8 mouse cellular contexts compared by ENCODE assay signal in the genomic region with DNA sequence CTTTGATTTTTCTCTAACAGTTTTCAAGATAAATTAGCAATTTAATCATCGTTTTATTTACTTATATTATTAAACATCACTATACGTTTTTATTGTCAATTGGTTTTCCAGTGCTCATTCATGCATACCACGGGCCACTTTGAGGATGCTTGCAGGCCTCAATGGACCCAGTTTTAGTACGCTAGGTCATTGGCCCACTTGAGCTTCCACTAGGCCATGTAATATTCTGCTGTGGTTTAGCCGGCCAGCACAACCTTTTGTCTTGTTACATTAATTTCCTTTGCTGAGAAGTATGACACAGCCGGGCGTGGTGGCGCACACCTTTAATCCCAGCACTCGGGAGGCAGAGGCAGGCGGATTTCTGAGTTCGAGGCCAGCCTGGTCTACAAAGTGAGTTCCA. TPM values are rescaled to one million over a fixed set of nuclear protein-coding genes. Genes with fewer than 3 reads are reported as not detected.
A peak's percentile ranks its signal among the peaks of the same experiment; 100 is the strongest.
DNase-seq lines count a peak whose midpoint lies in the region; ATAC-seq and TF ChIP-seq lines count a peak whose summit lies in the region.

No protein-coding gene starts in this region.

- no peak for DNase-seq in kidney, adult 9 months
- DNase-seq in hindbrain, postnatal 0 days (ENCODE audit: low spot score) = no peak
- no peak for DNase-seq in cerebellum, adult 11 months
- DNase-seq in cerebellum, adult 8-10 months = no peak
- no peak for DNase-seq in gastrocnemius, postnatal 4 days (ENCODE audit: low spot score in 2 of 2)

- TF ChIP-seq POLR2A in cortical plate, adult 2 months (IDR thresholded peaks at IDR 0.05; ENCODE audit: extremely low read depth, insufficient read depth, low read length) = no peak
- no peak for TF ChIP-seq POLR2A in myocyte (IDR thresholded peaks at IDR 0.05; ENCODE audit: insufficient read length, low read depth)

- H3K4me1 ChIP-seq in kidney, embryonic 15.5 days = peaks cover 10% of the 10 kb centered on the region
- no peaks in the 10 kb centered on the region; the same call in 1 of the 2 replicates for H3K4me1 ChIP-seq in cortical plate, adult 2 months (ENCODE audit: control insufficient read depth, insufficient read depth, low read length)
- H3K4me1 ChIP-seq in hindbrain, postnatal 0 days (ENCODE audit: insufficient read depth, low read length) = no peaks in the 10 kb centered on the region

- 84% methylated on average over 11 of the region's 11 CpGs for WGBS in kidney, embryonic 15.5 days
- WGBS in hindbrain, postnatal 0 days = 81% methylated on average over 11 of the region's 11 CpGs

- no peak for TF ChIP-seq CTCF in cortical plate, adult 2 months (IDR thresholded peaks at IDR 0.05; ENCODE audit: extremely low read depth, insufficient read depth, low read length)
- TF ChIP-seq CTCF in hindbrain, postnatal 0 days (IDR thresholded peaks at IDR 0.05; ENCODE audit: low read depth) = no peak

- 0 out of 2 replicates have a peak overlapping the region, but pooled peaks have one; percentile 66 for H3K9ac ChIP-seq in kidney, embryonic 15.5 days
- H3K9ac ChIP-seq in hindbrain, postnatal 0 days (replicated peaks; ENCODE audit: low read length) = no peak overlapping the region

- no peaks in the 10 kb centered on the region for H3K27me3 ChIP-seq in kidney, embryonic 15.5 days
- no peaks in the 10 kb centered on the region for H3K27me3 ChIP-seq in hindbrain, postnatal 0 days (ENCODE audit: insufficient read depth, low read length)
- no peaks in the 10 kb centered on the region for H3K27me3 ChIP-seq in myocyte (ENCODE audit: control insufficient read depth, insufficient read depth, insufficient read length)

- H3K9me3 ChIP-seq in kidney, embryonic 15.5 days (replicated peaks) = no peaks in the 10 kb centered on the region
- no peaks in the 10 kb centered on the region for H3K9me3 ChIP-seq in hindbrain, postnatal 0 days (ENCODE audit: low read length)

- H3K4me2 ChIP-seq in kidney, embryonic 15.5 days = peak overlapping the region; percentile 80
- peak overlapping the region; percentile 70 for H3K4me2 ChIP-seq in hindbrain, postnatal 0 days (ENCODE audit: low read depth, low read length)
- peak overlapping the region; percentile 76 for H3K4me2 ChIP-seq in myocyte (ENCODE audit: low read depth)

- ATAC-seq in kidney, embryonic 15.5 days (replicated peaks; ENCODE audit: low FRiP score) = no peak
- no peak for ATAC-seq in hindbrain, postnatal 0 days

- H3K27ac ChIP-seq in kidney, embryonic 15.5 days = no peak overlapping the region
- H3K27ac ChIP-seq in cortical plate, adult 2 months (ENCODE audit: insufficient read depth, low read length) = no peak overlapping the region
- H3K27ac ChIP-seq in hindbrain, postnatal 0 days = no peak overlapping the region

- H3K36me3 ChIP-seq in kidney, embryonic 15.5 days = peaks cover 27% of the 10 kb centered on the region
- peaks cover 13% of the 10 kb centered on the region; the same call in 1 of the 2 replicates for H3K36me3 ChIP-seq in hindbrain, postnatal 0 days (ENCODE audit: insufficient read depth, low read length)
- peaks cover 5% of the 10 kb centered on the region for H3K36me3 ChIP-seq in myocyte (ENCODE audit: control insufficient read depth, insufficient read depth)

- peak overlapping the region; percentile 21 for H3ac ChIP-seq in myocyte (ENCODE audit: control insufficient read depth, insufficient read length)

- H3K4me3 ChIP-seq in kidney, embryonic 15.5 days (replicated peaks) = peak overlapping the region; percentile 67
- peak overlapping the region; percentile 75; the same call in 1 of the 2 replicates for H3K4me3 ChIP-seq in cortical plate, adult 2 months (ENCODE audit: insufficient read depth, low read length)
- H3K4me3 ChIP-seq in hindbrain, postnatal 0 days (ENCODE audit: low read length) = peak overlapping the region; percentile 64
- H3K4me3 ChIP-seq in myocyte = peak overlapping the region; percentile 36

- no peaks in the 10 kb centered on the region for H3K79me2 ChIP-seq in myocyte (ENCODE audit: control insufficient read depth, insufficient read depth)

TF ChIP-seq in myocyte, 11 proteins besides CTCF, POLR2A, EP300 and RAD21:
- no peak for TF ChIP-seq MAX (IDR thresholded peaks at IDR 0.05; ENCODE audit: low read depth)
- no peak for TF ChIP-seq REST (IDR thresholded peaks at IDR 0.05; ENCODE audit: insufficient read depth, insufficient read length)

RNA-seq across cellular contexts. Expression of gene Zfand4, which starts 0.8 kb away (rescaled TPM):
- 6.7 and 7.6 TPM in 2 replicates for polyA plus RNA-seq in kidney, embryonic 15.5 days (2015; fragmentation: Nextera tagmentation; extraction: Ambion mirVana)
- polyA plus RNA-seq in cortical plate, adult 2 months (2012; rRNA removed) = 6.0 and 6.1 TPM in 2 replicates
- total RNA-seq in hindbrain, postnatal 0 days (2014; rRNA removed) = 2.5 and 3.9 TPM in 2 replicates
- 6.3 and 7.0 TPM in 2 replicates for polyA plus RNA-seq in hindbrain, postnatal 0 days (2015; fragmentation: Nextera tagmentation; extraction: Ambion mirVana)
- 2.1 TPM for polyA plus RNA-seq in myocyte (2012; fragmentation: generic; extraction: Trizol)
- total RNA-seq in gastrocnemius, postnatal 4 days (2021) = 1 to 10 TPM; 3.9 to 4.7 TPM

RNA-seq across cellular contexts. Expression of gene Washc2, which starts 57.0 kb away (rescaled TPM):
- polyA plus RNA-seq in kidney, embryonic 15.5 days (2015; fragmentation: Nextera tagmentation; extraction: Ambion mirVana) = 52.2 and 58.1 TPM in 2 replicates
- polyA plus RNA-seq in cortical plate, adult 2 months (2012; rRNA removed) = 115 and 121 TPM in 2 replicates
- total RNA-seq in hindbrain, postnatal 0 days (2014; rRNA removed) = 73.2 and 81.8 TPM in 2 replicates
- 61.5 and 62.1 TPM in 2 replicates for polyA plus RNA-seq in hindbrain, postnatal 0 days (2015; fragmentation: Nextera tagmentation; extraction: Ambion mirVana)
- 22.6 TPM for polyA plus RNA-seq in myocyte (2012; fragmentation: generic; extraction: Trizol)
- 10 to 100 TPM; 38.4 to 40.1 TPM for total RNA-seq in gastrocnemius, postnatal 4 days (2021)
